Mouse (Mus musculus) left cerebral cortex, postnatal 36 days (tissue): Measurements from ENCODE around the gene Fam120a. TPM values are rescaled to one million over a fixed set of nuclear protein-coding genes. Genes with fewer than 3 reads are reported as not detected.

Experiments used
- total RNA-seq, 2 experiments: library from RNA; stranded (reverse); gene quantifications; 2 replicates each; pipeline ENCODE4 v1.2.3; 2021

Gene Fam120a
- total RNA-seq, 2 experiments from 2014 or later, result 105 to 119 TPM

Other genes starting within 250 kb of the Fam120a start
- gene Phf2, start 96.9 kb downstream of the Fam120a start, total RNA-seq, result 10 to 100 TPM; 32.8 to 38.3 TPM
- gene Wnk2, start 180.0 kb upstream of the Fam120a start, total RNA-seq, result 100 to 1,000 TPM; 116 to 137 TPM
- 10 to 100 TPM; 18.6 to 23.9 TPM for gene Ninj1, start 219.5 kb upstream of the Fam120a start, total RNA-seq
- 10 to 100 TPM; 12.2 to 13.2 TPM for gene Card19, start 248.0 kb upstream of the Fam120a start, total RNA-seq